Mouse (Mus musculus) cerebellum, adult 8-10 months (tissue): ENCODE measurements around the gene Olfr487.
"Not testable (repeated sequence)": the region's sequence is repeated elsewhere in the genome, so short reads cannot be mapped to it uniquely, and the experiment has no call there.

Source experiments
- DNase-seq: peaks from one replicate; pipeline ENCODE4 v3.0.0; 2022

Gene Olfr487

GRCm38 (mm10) chr7:108214536-108214935, at the start of gene Olfr487:
Gene Olfr487 (minus strand): TSS chr7:108214636.
- not testable (repeated sequence) for DNase-seq

DNA sequence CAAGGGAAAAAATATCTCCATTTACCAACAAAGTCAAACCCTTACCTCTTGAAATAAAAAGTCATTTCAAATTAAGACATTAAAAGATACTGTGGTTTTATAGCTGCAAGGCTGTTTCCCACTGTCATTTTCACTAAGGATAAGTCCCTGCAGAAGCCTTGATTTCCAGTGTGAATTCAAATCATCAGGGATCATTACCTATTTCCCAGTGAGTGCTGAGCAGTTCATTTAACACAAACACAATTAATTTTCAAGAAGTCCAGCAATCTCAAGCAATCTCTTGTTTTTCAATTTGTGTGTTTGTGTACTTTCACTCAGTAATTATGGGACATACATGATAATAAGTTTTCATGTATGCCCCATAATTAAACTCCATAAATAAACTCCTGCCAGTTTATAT, 43.8 kb upstream of the Olfr487 start, which contains the start of gene Olfr488:
Gene Olfr488, minus strand, starts transcription at position 101 of the 400 bp plus-strand sequence.
- DNase-seq, result no peak

GRCm38 (mm10) chr7:108233551-108233950, 19.1 kb upstream of the Olfr487 start:
- no peak for DNase-seq

- DNase-seq, result no peak
Observed at GRCm38 (mm10) chr7:108196938-108197337, 17.5 kb downstream of the Olfr487 start.

- DNase-seq, result not testable (repeated sequence)
Observed at GRCm38 (mm10) chr7:108196337-108196736, 18.1 kb downstream of the Olfr487 start.

DNA sequence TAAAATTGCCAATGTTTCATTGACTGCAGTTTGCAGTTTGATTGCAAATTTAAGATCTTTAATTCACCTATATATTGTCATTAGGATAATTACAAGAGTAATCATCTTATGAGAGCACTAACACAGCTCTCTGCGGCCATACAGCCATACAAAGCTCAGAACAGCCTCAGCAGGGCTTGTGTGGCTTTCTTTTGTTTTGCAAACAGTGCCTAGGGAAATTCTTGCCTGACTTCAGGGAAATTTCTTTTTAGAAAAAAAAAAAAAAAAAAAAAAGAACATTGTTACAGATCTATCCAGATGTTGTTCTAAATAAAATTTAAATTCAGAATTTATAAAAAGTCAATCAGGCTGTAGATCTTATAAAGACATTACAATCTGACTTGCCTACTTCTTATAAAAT, 21.7 kb downstream of the Olfr487 start:
- DNase-seq, result not testable (repeated sequence)

DNA sequence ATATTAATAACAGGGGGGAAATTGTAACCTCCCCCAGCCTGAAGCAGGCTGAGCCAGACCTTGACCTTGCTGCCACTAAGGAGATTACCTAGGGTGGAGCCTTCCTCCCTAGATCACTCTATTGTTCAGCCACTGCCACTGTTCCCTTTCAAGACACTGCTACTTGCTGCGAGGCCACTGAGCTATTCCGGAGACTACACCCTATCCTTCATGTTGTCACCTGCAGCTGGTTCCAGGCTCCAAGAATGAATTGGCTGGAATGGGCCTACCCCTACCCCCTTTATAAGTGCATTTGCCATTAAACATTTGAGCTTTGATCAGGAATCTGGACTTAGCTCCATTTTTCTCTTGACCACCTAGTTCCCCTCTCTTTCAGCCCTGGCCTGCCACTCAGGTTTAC, 23.2 kb downstream of the Olfr487 start:
- not testable (repeated sequence) for DNase-seq

GRCm38 (mm10) chr7:108185237-108185636, 29.2 kb downstream of the Olfr487 start:
- not testable (repeated sequence) for DNase-seq

DNA sequence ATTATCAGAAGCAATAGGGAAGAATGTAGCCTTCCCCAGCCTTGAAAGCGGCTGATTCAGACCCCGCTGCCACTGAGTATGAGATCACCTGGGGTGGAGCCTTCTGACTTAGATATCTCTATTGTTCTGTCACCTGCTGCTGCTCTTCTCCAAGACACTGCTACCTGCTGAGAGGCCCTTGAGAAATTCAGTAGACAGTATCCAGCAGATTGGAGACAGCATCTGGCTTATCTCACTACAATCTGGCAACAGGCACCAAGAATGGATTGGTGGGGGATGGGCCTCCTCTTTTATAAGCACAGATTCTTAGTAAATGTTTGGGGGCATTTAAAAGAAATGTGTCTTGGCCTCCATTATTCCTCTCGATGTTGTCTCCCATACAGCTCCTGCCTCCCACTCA, 30.0 kb downstream of the Olfr487 start:
- DNase-seq, result not testable (repeated sequence)

DNA sequence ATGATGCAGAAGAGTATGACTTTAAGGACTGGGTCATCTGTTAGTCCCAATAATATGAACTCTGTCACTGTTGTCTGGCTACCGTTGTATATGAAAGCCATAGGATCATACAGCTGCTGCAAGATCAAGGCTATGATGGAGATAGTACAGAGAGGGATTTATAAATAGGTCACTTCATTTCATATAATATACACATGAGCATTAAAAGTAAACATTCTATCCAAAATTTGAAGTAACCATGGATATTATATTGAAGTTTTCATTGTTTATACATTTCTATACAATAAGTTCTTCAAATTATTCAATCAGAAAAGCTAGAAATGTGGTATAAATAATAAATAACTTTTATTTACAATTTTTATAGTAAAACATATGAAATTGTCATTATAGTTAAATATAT, 41.8 kb downstream of the Olfr487 start, which contains the start of gene Olfr486:
Gene Olfr486, minus strand, starts transcription at position 101 of the 400 bp plus-strand sequence.
- not testable (repeated sequence) for DNase-seq

- DNase-seq, result no peak
Observed at GRCm38 (mm10) chr7:108159771-108160170, 54.7 kb downstream of the Olfr487 start, which contains the start of gene Olfr485. Gene Olfr485 (minus strand): TSS chr7:108159871.
